Mouse (Mus musculus) cerebellum, postnatal 25 days (tissue): Measurements from ENCODE around the gene P2rx2.

Source experiments
- DNase-seq, 2 experiments: peaks; one replicate each; pipeline ENCODE4 v3.0.0; 2021; ENCODE audit warnings: mixed read lengths in 2 of 2

P2rx2 gene

GRCm38 (mm10) chr5:110342648-110343284 lies at the start of gene P2rx2:
TSS of gene P2rx2 (minus strand) at chr5:110343212.
- peak; percentile 53 to 66 for DNase-seq

- DNase-seq = peak; percentile 87 to 89
These were observed 49.7 kb upstream of the P2rx2 start for GRCm38 (mm10) chr5:110392727-110393126.

GRCm38 (mm10) chr5:110390631-110391030 lies 47.6 kb upstream of the P2rx2 start:
- peak; percentile 82 to 87 for DNase-seq

- no peak for DNase-seq
These were observed 44.3 kb upstream of the P2rx2 start for GRCm38 (mm10) chr5:110387332-110387731.

GRCm38 (mm10) chr5:110386371-110387330 lies 43.6 kb upstream of the P2rx2 start:
- peak; percentile 84 to 88 for DNase-seq

- no peak for DNase-seq
These were observed 42.3 kb upstream of the P2rx2 start for GRCm38 (mm10) chr5:110385263-110385662.

GRCm38 (mm10) chr5:110384491-110384890 lies 41.5 kb upstream of the P2rx2 start:
- peak in 1 of 2 experiments; percentile 35 for DNase-seq

GRCm38 (mm10) chr5:110379823-110380222 lies 36.8 kb upstream of the P2rx2 start:
- DNase-seq = peak in 1 of 2 experiments; percentile 40

GRCm38 (mm10) chr5:110379086-110379485 lies 36.1 kb upstream of the P2rx2 start:
- DNase-seq = peak; percentile 44 to 48

GRCm38 (mm10) chr5:110378181-110378583 lies 35.2 kb upstream of the P2rx2 start:
- peak; percentile 47 to 49 for DNase-seq

- DNase-seq = peak; percentile 92 to 95
These were observed 33.9 kb upstream of the P2rx2 start for GRCm38 (mm10) chr5:110376802-110377433.

- DNase-seq = no peak
These were observed 21.0 kb upstream of the P2rx2 start for GRCm38 (mm10) chr5:110363822-110364545.

- DNase-seq = peak; percentile 67 to 77
These were observed 20.3 kb upstream of the P2rx2 start for GRCm38 (mm10) chr5:110363179-110363821.

GRCm38 (mm10) chr5:110362813-110363178 lies 19.8 kb upstream of the P2rx2 start:
- no peak for DNase-seq

GRCm38 (mm10) chr5:110361465-110361864 lies 18.5 kb upstream of the P2rx2 start:
- DNase-seq = no peak

GRCm38 (mm10) chr5:110357531-110358179 lies 14.6 kb upstream of the P2rx2 start:
- DNase-seq = peak; percentile 89 to 93

GRCm38 (mm10) chr5:110354716-110355115 lies 11.7 kb upstream of the P2rx2 start:
- peak; percentile 47 to 71 for DNase-seq

GRCm38 (mm10) chr5:110347006-110347405 lies 4.0 kb upstream of the P2rx2 start:
- no peak for DNase-seq

- DNase-seq = no peak
These were observed 2.5 kb upstream of the P2rx2 start for GRCm38 (mm10) chr5:110345553-110345952.

GRCm38 (mm10) chr5:110344524-110344923 lies 1.5 kb upstream of the P2rx2 start, which contains the start of gene Lrcol1:
TSS of gene Lrcol1 (plus strand) at chr5:110344730.
- no peak for DNase-seq

- no peak for DNase-seq
These were observed 4.2 kb downstream of the P2rx2 start for GRCm38 (mm10) chr5:110338792-110339191.
